Mouse (Mus musculus) hindbrain, embryonic 12.5 days (tissue): ENCODE data around the gene Olfr1204. TPM values are rescaled to one million over a fixed set of nuclear protein-coding genes. Genes with fewer than 3 reads are reported as not detected.

ENCODE experiments used
- ATAC-seq: fragments of 200-750 bp; cut with Nextera tagmentation; 2 replicates; pipeline ENCODE4 v1.8.0; 2017; ENCODE audit warnings: moderate TSS enrichment; ENCODE audit not compliant: low FRiP score
- H3K27ac ChIP-seq: fragments of 300-500 bp; sonication (generic); 2 replicates; pipeline ENCODE4 v1.5.1; 2016; ENCODE audit warnings: mild to moderate bottlenecking
- H3K27me3 ChIP-seq: fragments of 300-500 bp; sonication (generic); 2 replicates; pipeline ENCODE4 v1.6.1; 2016; ENCODE audit warnings: mild to moderate bottlenecking
- H3K36me3 ChIP-seq: fragments of 300-500 bp; sonication (generic); 2 replicates; pipeline ENCODE4 v1.6.1; 2016; ENCODE audit warnings: mild to moderate bottlenecking
- H3K4me1 ChIP-seq: fragments of 300-500 bp; sonication (generic); 2 replicates; pipeline ENCODE4 v1.6.1; 2016
- H3K4me2 ChIP-seq: fragments of 300-500 bp; sonication (generic); replicated peaks from 2 replicates; pipeline ENCODE4 v1.6.1; 2016; ENCODE audit warnings: mild to moderate bottlenecking
- H3K4me3 ChIP-seq: fragments of 300-500 bp; sonication (generic); 2 replicates; pipeline ENCODE4 v1.5.1; 2016; ENCODE audit warnings: mild to moderate bottlenecking
- H3K9ac ChIP-seq: fragments of 300-500 bp; sonication (generic); 2 replicates; pipeline ENCODE4 v1.6.1; 2016; ENCODE audit warnings: mild to moderate bottlenecking, moderate library complexity
- H3K9me3 ChIP-seq: fragments of 300-500 bp; sonication (generic); replicated peaks from 2 replicates; pipeline ENCODE4 v1.6.1; 2016; ENCODE audit warnings: mild to moderate bottlenecking
- WGBS: fragments of 180-500 bp; shearing (Covaris S2); methylation state at CpG from one replicate; pipeline ENCODE4 v1.1.7; 2016; 5-methylcytosine and 5-hydroxymethylcytosine counted together
- polyA plus RNA-seq: library from polyadenylated mRNA; unstranded; fragments of >200 nt; fragmentation: Nextera tagmentation; extraction: Ambion mirVana; gene quantifications from 2 replicates; pipeline ENCODE4 v1.2.1, GENCODE M21; 2016

Gene Olfr1204
- polyA plus RNA-seq = not detected in 2 replicates

GRCm38 (mm10) chr2:88848992-88849391, at the start of gene Olfr1204:
Gene Olfr1204, plus strand, starts transcription at chr2:88849292.
- H3K27me3 ChIP-seq = no peaks in the 10 kb centered on the region
- ATAC-seq = no peak
- no peak within 1 kb of the TSS for H3K9ac ChIP-seq
- no peak within 1 kb of the TSS for H3K4me2 ChIP-seq
- WGBS = 90% methylated on average over 1 of the region's 1 CpGs
- H3K9me3 ChIP-seq = no peaks in the 10 kb centered on the region
- no peaks in the 10 kb centered on the region for H3K4me1 ChIP-seq
- no peak within 1 kb of the TSS for H3K4me3 ChIP-seq
- no peak within 1 kb of the TSS for H3K27ac ChIP-seq
- H3K36me3 ChIP-seq = no peaks in the 10 kb centered on the region

DNA sequence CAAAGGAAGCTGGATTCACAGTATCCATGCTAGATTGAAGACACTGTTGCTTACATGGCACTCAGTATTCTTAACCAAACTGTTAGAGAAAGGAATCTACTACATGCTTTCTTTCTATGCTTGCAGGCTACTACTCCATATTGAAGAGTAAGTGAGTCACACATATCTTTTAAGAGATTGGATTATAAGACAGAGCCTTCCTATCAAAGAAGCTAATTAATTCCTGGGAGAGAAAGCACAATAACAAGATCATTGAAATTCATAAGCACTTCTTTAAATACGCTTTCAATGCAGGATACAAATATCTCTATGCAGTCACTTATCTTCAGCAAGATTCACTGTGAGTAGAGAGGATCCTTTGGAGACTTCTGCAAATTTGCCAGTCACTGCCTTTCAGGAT, 34.9 kb upstream of the Olfr1204 start, which contains the start of gene Olfr1202:
TSS of gene Olfr1202 (plus strand) at position 301 of the 400 bp plus-strand sequence.
- Histone ChIP-seq H3K4me2 (no peak within 1 kb of the TSS), H3K9ac (no peak within 1 kb of the TSS), H3K4me1 (no peaks in the 10 kb centered on the region), H3K27me3 (no peaks in the 10 kb centered on the region), H3K27ac (no peak within 1 kb of the TSS), H3K4me3 (no peak within 1 kb of the TSS), H3K36me3 (no peaks in the 10 kb centered on the region), H3K9me3 (no peaks in the 10 kb centered on the region)
- 95% methylated on average over 1 of the region's 1 CpGs for WGBS
- no peak for ATAC-seq

GRCm38 (mm10) chr2:88829437-88829836, 19.7 kb upstream of the Olfr1204 start, which contains the start of gene Olfr1205:
Gene Olfr1205, plus strand, starts transcription at chr2:88829737.
- H3K27me3 ChIP-seq = no peaks in the 10 kb centered on the region
- 87% methylated on average over 2 of the region's 2 CpGs for WGBS
- H3K4me1 ChIP-seq = no peaks in the 10 kb centered on the region
- H3K9ac ChIP-seq = no peak within 1 kb of the TSS
- no peaks in the 10 kb centered on the region for H3K9me3 ChIP-seq
- no peaks in the 10 kb centered on the region for H3K36me3 ChIP-seq
- no peak within 1 kb of the TSS for H3K4me2 ChIP-seq
- H3K4me3 ChIP-seq = no peak within 1 kb of the TSS
- H3K27ac ChIP-seq = no peak within 1 kb of the TSS
- ATAC-seq = no peak

DNA sequence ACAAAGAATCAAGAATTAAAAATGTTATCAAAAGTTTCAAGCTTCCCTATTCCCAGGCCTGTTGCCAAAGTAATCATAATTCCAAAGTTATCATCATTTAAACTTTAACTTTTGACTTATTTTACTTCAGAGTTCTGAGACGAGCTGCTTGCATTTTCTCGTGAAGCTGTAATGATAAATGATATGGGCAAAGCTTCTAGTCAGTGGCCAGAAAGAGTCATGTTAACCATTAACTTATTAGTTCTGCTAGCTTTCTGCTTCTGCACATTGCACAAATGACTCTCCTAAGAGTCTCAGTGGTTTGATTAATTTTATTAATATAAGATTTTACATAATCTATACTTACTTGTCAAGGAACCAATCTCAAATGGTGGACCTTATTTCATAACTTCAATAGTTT, 10.6 kb upstream of the Olfr1204 start:
- Histone ChIP-seq H3K27me3 (no peaks in the 10 kb centered on the region), H3K36me3 (no peaks in the 10 kb centered on the region), H3K4me3 (no peak overlapping the region), H3K4me1 (no peaks in the 10 kb centered on the region), H3K27ac (no peak overlapping the region), H3K9me3 (no peaks in the 10 kb centered on the region), H3K4me2 (no peak overlapping the region), H3K9ac (no peak overlapping the region)
- ATAC-seq = no peak
- 62% methylated on average over 2 of the region's 2 CpGs for whole genome bisulfite sequencing

- H3K36me3 ChIP-seq = no peaks in the 10 kb centered on the region
- ATAC-seq = no peak
- no peak within 1 kb of the TSS for H3K27ac ChIP-seq
- 86% methylated on average over 2 of the region's 2 CpGs for WGBS
- no peaks in the 10 kb centered on the region for H3K27me3 ChIP-seq
- no peaks in the 10 kb centered on the region for H3K9me3 ChIP-seq
- no peaks in the 10 kb centered on the region for H3K4me1 ChIP-seq
- no peak within 1 kb of the TSS for H3K4me3 ChIP-seq
- H3K9ac ChIP-seq = no peak within 1 kb of the TSS
- no peak within 1 kb of the TSS for H3K4me2 ChIP-seq
Observed at GRCm38 (mm10) chr2:88862931-88863330, 13.8 kb downstream of the Olfr1204 start, which contains the start of gene Olfr1206. Gene Olfr1206, plus strand, starts transcription at chr2:88863231.

GRCm38 (mm10) chr2:88902211-88902610, 53.1 kb downstream of the Olfr1204 start, which contains the start of gene Olfr1208:
Gene Olfr1208, minus strand, starts transcription at chr2:88902311.
- H3K9ac ChIP-seq = no peak within 1 kb of the TSS
- H3K4me2 ChIP-seq = no peak within 1 kb of the TSS
- H3K9me3 ChIP-seq = no peaks in the 10 kb centered on the region
- no peaks in the 10 kb centered on the region for H3K27me3 ChIP-seq
- no peaks in the 10 kb centered on the region for H3K4me1 ChIP-seq
- no peaks in the 10 kb centered on the region for H3K36me3 ChIP-seq
- ATAC-seq = no peak
- no peak within 1 kb of the TSS for H3K27ac ChIP-seq
- no peak within 1 kb of the TSS for H3K4me3 ChIP-seq

Other genes with a start within 250 kb of the Olfr1204 start
- gene Olfr1191-ps1, start 208.8 kb upstream of the Olfr1204 start, polyA plus RNA-seq = not detected in 2 replicates
- gene Olfr1192-ps1, start 200.8 kb upstream of the Olfr1204 start, polyA plus RNA-seq = not detected in 2 replicates
- gene Olfr1193, start 173.7 kb upstream of the Olfr1204 start, polyA plus RNA-seq = not detected in 2 replicates
- not detected in 2 replicates for gene Olfr1195, start 160.1 kb upstream of the Olfr1204 start, polyA plus RNA-seq
- gene Olfr1196, start 144.7 kb upstream of the Olfr1204 start, polyA plus RNA-seq = not detected in 2 replicates
- gene Olfr1197, start 116.9 kb upstream of the Olfr1204 start, polyA plus RNA-seq = not detected in 2 replicates
- not detected in 2 replicates for gene Olfr1198, start 97.9 kb upstream of the Olfr1204 start, polyA plus RNA-seq
- gene Olfr1199, start 88.8 kb upstream of the Olfr1204 start, polyA plus RNA-seq = not detected in 2 replicates
- not detected in 2 replicates for gene Olfr1200, start 78.8 kb upstream of the Olfr1204 start, polyA plus RNA-seq
- not detected in 2 replicates for gene Olfr1201, start 56.3 kb upstream of the Olfr1204 start, polyA plus RNA-seq
- gene Olfr1202, start 34.8 kb upstream of the Olfr1204 start, polyA plus RNA-seq = not detected in 2 replicates
- gene Olfr1205, start 19.6 kb upstream of the Olfr1204 start, polyA plus RNA-seq = not detected in 2 replicates
- not detected in 2 replicates for gene Olfr1206, start 13.9 kb downstream of the Olfr1204 start, polyA plus RNA-seq
- gene Olfr1208, start 53.0 kb downstream of the Olfr1204 start, polyA plus RNA-seq = not detected in 2 replicates
- gene Olfr1209, start 65.9 kb downstream of the Olfr1204 start, polyA plus RNA-seq = not detected in 2 replicates
- not detected in 2 replicates for gene Olfr1211, start 88.8 kb downstream of the Olfr1204 start, polyA plus RNA-seq
- gene Olfr1212, start 104.7 kb downstream of the Olfr1204 start, polyA plus RNA-seq = not detected in 2 replicates
- not detected in 2 replicates for gene Gm13762, start 131.0 kb downstream of the Olfr1204 start, polyA plus RNA-seq
- not detected in 2 replicates for gene Olfr1214, start 143.4 kb downstream of the Olfr1204 start, polyA plus RNA-seq
- gene Olfr1215, start 157.7 kb downstream of the Olfr1204 start, polyA plus RNA-seq = not detected in 2 replicates
- gene Olfr1216, start 169.0 kb downstream of the Olfr1204 start, polyA plus RNA-seq = not detected in 2 replicates
- not detected in 2 replicates for gene Olfr1217, start 182.8 kb downstream of the Olfr1204 start, polyA plus RNA-seq
- gene Olfr1218, start 211.9 kb downstream of the Olfr1204 start, polyA plus RNA-seq = not detected in 2 replicates
- not detected in 2 replicates for gene Olfr1219, start 234.2 kb downstream of the Olfr1204 start, polyA plus RNA-seq